In genomic region chr14:44919389-44919788, GRCm38 (mm10) we compare ENCODE assay signal across 29 mouse cellular contexts.
DNase-seq lines count a peak whose midpoint lies in the region; ATAC-seq and TF ChIP-seq lines count a peak whose summit lies in the region.
"Had no signal": no experiment of that assay in that cellular context is flagged by ENCODE, and none has a peak within 500 bp of the region (broad histone marks: within the 10 kb centered on the region; RNA-seq: fewer than 3 reads in every experiment).

No protein-coding gene starts in this region.

- TF ChIP-seq CTCF in intestine, postnatal 0 days (IDR thresholded peaks at IDR 0.05; ENCODE audit: low read depth), result no peak
- TF ChIP-seq CTCF in CH12.LX (conservative IDR thresholded peaks at IDR 0.05 in 1 of 2, IDR thresholded peaks at IDR 0.05 in 1 of 2; ENCODE audit: low read depth in 2 of 2, low read length in 2 of 2), result no peak

- ATAC-seq in intestine, embryonic 15.5 days, result 0 out of 2 replicates have a peak, but pooled peaks have one; percentile 23
- no peak for ATAC-seq in intestine, postnatal 0 days
- ATAC-seq in intestine, embryonic 16.5 days, result peak; percentile 62
- ATAC-seq: activated CD4-positive, CD25-positive, alpha-beta regulatory T cell, adult 4 months; CD4-positive, CD25-positive, alpha-beta regulatory T cell, adult 4 months; forebrain, embryonic 13.5 days; forebrain, embryonic 16.5 days; hindbrain, embryonic 16.5 days had no signal

- TF ChIP-seq EP300 in CH12.LX (IDR thresholded peaks at IDR 0.05; ENCODE audit: low read length), result 0 out of 2 replicates have a peak, but pooled peaks have one; percentile 18

- no peak for TF ChIP-seq POLR2A in CH12.LX (IDR thresholded peaks at IDR 0.05; ENCODE audit: low read depth, low read length)

- no peaks in the 10 kb centered on the region for H3K4me1 ChIP-seq in intestine, embryonic 15.5 days (replicated peaks)
- no peaks in the 10 kb centered on the region for H3K4me1 ChIP-seq in intestine, postnatal 0 days (replicated peaks; ENCODE audit: control insufficient read depth, insufficient read depth, low read length)
- peaks cover 0 to 10% of the 10 kb centered on the region in 2 experiments; a peak in 3 of 4 replicates for H3K4me1 ChIP-seq in CH12.LX (ENCODE audit: control insufficient read depth in 1 of 2, insufficient read depth in 2 of 2)
- no peaks in the 10 kb centered on the region for H3K4me1 ChIP-seq in intestine, embryonic 16.5 days (ENCODE audit: control insufficient read depth, insufficient read depth, low read length)
- H3K4me1 ChIP-seq: forebrain, embryonic 10.5 days; forebrain, embryonic 13.5 days; heart, embryonic 12.5 days; heart, embryonic 15.5 days; hindbrain, embryonic 10.5 days; hindbrain, embryonic 13.5 days had no signal

- in situ Hi-C loops in CH12.LX (cut with MboI; ENCODE audit: low pct_ligation_motif_present, low pct_unique_long_range_greater_than_20kb, low sequenced_read_pairs), result no loop called here

- dilution Hi-C loops in CH12.LX (cut with MboI; ENCODE audit: extremely low pct_ligation_motif_present, extremely low pct_unique_long_range_greater_than_20kb, low sequenced_read_pairs), result no loop called here

- H3K79me2 ChIP-seq in CH12.LX (replicated peaks; ENCODE audit: control insufficient read depth, extremely low read depth, insufficient read depth, poor library complexity, severe bottlenecking), result no peaks in the 10 kb centered on the region

- WGBS in intestine, embryonic 15.5 days, result 79% methylated on average over 3 of the region's 3 CpGs
- 48% methylated on average over 3 of the region's 3 CpGs for WGBS in intestine, postnatal 0 days
- 72% methylated on average over 3 of the region's 3 CpGs for WGBS in intestine, embryonic 16.5 days

- no peaks in the 10 kb centered on the region for H3K36me3 ChIP-seq in intestine, embryonic 15.5 days
- no peaks in the 10 kb centered on the region for H3K36me3 ChIP-seq in intestine, postnatal 0 days (ENCODE audit: control insufficient read depth, insufficient read depth)
- H3K36me3 ChIP-seq in CH12.LX (replicated peaks in 1 of 2; ENCODE audit: control insufficient read depth in 1 of 2, insufficient read depth in 1 of 2, low read length in 1 of 2), result no peaks in the 10 kb centered on the region
- no peaks in the 10 kb centered on the region for H3K36me3 ChIP-seq in intestine, embryonic 16.5 days (ENCODE audit: control insufficient read depth, insufficient read depth, low read length)
- no peaks in the 10 kb centered on the region for H3K36me3 ChIP-seq in splenic B cell, adult 2 months (ENCODE audit: control insufficient read depth, insufficient read depth, low read length, poor library complexity, severe bottlenecking)
- H3K36me3 ChIP-seq: forebrain, embryonic 10.5 days; heart, embryonic 12.5 days; heart, embryonic 15.5 days; hindbrain, embryonic 10.5 days; hindbrain, embryonic 13.5 days had no signal

- intact Hi-C loops in left cerebral cortex, postnatal 36 days (cut with DNase I), result no loop called here

- no peaks in the 10 kb centered on the region for H3K27me3 ChIP-seq in intestine, embryonic 15.5 days (replicated peaks)
- H3K27me3 ChIP-seq in intestine, postnatal 0 days (replicated peaks; ENCODE audit: control insufficient read depth, insufficient read depth, low read length), result no peaks in the 10 kb centered on the region
- H3K27me3 ChIP-seq in CH12.LX (replicated peaks), result no peaks in the 10 kb centered on the region
- no peaks in the 10 kb centered on the region for H3K27me3 ChIP-seq in intestine, embryonic 16.5 days (replicated peaks; ENCODE audit: control insufficient read depth, insufficient read depth, low read length)
- no peaks in the 10 kb centered on the region for H3K27me3 ChIP-seq in splenic B cell, adult 2 months (ENCODE audit: control insufficient read depth, insufficient read depth, low read length, poor library complexity, severe bottlenecking)
- H3K27me3 ChIP-seq: forebrain, embryonic 13.5 days; heart, embryonic 12.5 days; heart, embryonic 15.5 days; hindbrain, embryonic 13.5 days had no signal

- DNase-seq in CH12.LX (ENCODE audit: extremely low read depth), result peak; percentile 33
- peak; percentile 2 for DNase-seq in splenic B cell, adult 2 months (ENCODE audit: low read depth, low spot score)
- DNase-seq in testis, postnatal 10 days (ENCODE audit: low spot score), result no peak
- no peak for DNase-seq in embryo, embryonic 11 days
- no peak for DNase-seq in left cerebral cortex, postnatal 36 days (ENCODE audit: low spot score in 2 of 2)
- DNase-seq: adrenal gland, adult 8-10 months; adrenal gland, postnatal 25 days; cerebellum, adult 11-12 months; cerebellum, adult 8-10 months; cerebellum, postnatal 10 days; cerebellum, postnatal 36 days; gastrocnemius, adult 2 months; gastrocnemius, postnatal 14 days; heart, adult 18-20 months; heart, postnatal 10 days; heart, postnatal 36 days had no signal

- H3K4me3 ChIP-seq in intestine, embryonic 15.5 days (replicated peaks), result no peak overlapping the region
- no peak overlapping the region for H3K4me3 ChIP-seq in intestine, postnatal 0 days (ENCODE audit: low read depth, low read length)
- H3K4me3 ChIP-seq in CH12.LX (replicated peaks in 1 of 3; ENCODE audit: low read depth in 2 of 3, low read length in 2 of 3, poor library complexity in 1 of 3), result no peak overlapping the region
- H3K4me3 ChIP-seq in intestine, embryonic 16.5 days (ENCODE audit: low read length), result no peak overlapping the region
- H3K4me3 ChIP-seq: forebrain, embryonic 10.5 days; forebrain, embryonic 13.5 days; gastrocnemius, adult 2 months; heart, embryonic 12.5 days; heart, embryonic 15.5 days; hindbrain, embryonic 10.5 days; hindbrain, embryonic 13.5 days had no signal

- no peak overlapping the region for H3K27ac ChIP-seq in intestine, embryonic 15.5 days
- no peak overlapping the region for H3K27ac ChIP-seq in intestine, postnatal 0 days (ENCODE audit: low read depth, low read length)
- H3K27ac ChIP-seq in CH12.LX (ENCODE audit: insufficient read depth, low read depth), result no peak overlapping the region
- no peak overlapping the region for H3K27ac ChIP-seq in intestine, embryonic 16.5 days (ENCODE audit: low read length)
- H3K27ac ChIP-seq: forebrain, embryonic 10.5 days; forebrain, embryonic 13.5 days; gastrocnemius, adult 2 months; heart, embryonic 15.5 days; hindbrain, embryonic 10.5 days; hindbrain, embryonic 13.5 days had no signal

- no peak overlapping the region for H3K9ac ChIP-seq in intestine, embryonic 15.5 days
- H3K9ac ChIP-seq in intestine, postnatal 0 days (ENCODE audit: low read depth, low read length), result no peak overlapping the region
- H3K9ac ChIP-seq in CH12.LX (ENCODE audit: insufficient read depth, low read depth), result no peak overlapping the region
- no peak overlapping the region for H3K9ac ChIP-seq in intestine, embryonic 16.5 days (ENCODE audit: low read depth, low read length)
- H3K9ac ChIP-seq: forebrain, embryonic 13.5 days; heart, embryonic 12.5 days; heart, embryonic 15.5 days; hindbrain, embryonic 13.5 days had no signal

- no peak for TF ChIP-seq RAD21 in CH12.LX (IDR thresholded peaks at IDR 0.05; ENCODE audit: low read depth, low read length)

- H3K9me3 ChIP-seq in intestine, embryonic 15.5 days, result no peaks in the 10 kb centered on the region
- no peaks in the 10 kb centered on the region for H3K9me3 ChIP-seq in intestine, postnatal 0 days (ENCODE audit: control insufficient read depth)
- no peaks in the 10 kb centered on the region for H3K9me3 ChIP-seq in CH12.LX (replicated peaks; ENCODE audit: low read length)
- no peaks in the 10 kb centered on the region for H3K9me3 ChIP-seq in intestine, embryonic 16.5 days (ENCODE audit: control insufficient read depth, low read length)
- H3K9me3 ChIP-seq: forebrain, embryonic 10.5 days; forebrain, embryonic 13.5 days; heart, embryonic 12.5 days; heart, embryonic 15.5 days; hindbrain, embryonic 10.5 days; hindbrain, embryonic 13.5 days had no signal

- no peak overlapping the region for H3K4me2 ChIP-seq in intestine, embryonic 15.5 days (replicated peaks)
- H3K4me2 ChIP-seq in intestine, postnatal 0 days (replicated peaks; ENCODE audit: low read depth), result no peak overlapping the region
- H3K4me2 ChIP-seq in CH12.LX (ENCODE audit: insufficient read depth, low read depth, poor library complexity, severe bottlenecking), result no peak overlapping the region
- no peak overlapping the region for H3K4me2 ChIP-seq in intestine, embryonic 16.5 days (ENCODE audit: low read depth, low read length)
- H3K4me2 ChIP-seq: forebrain, embryonic 13.5 days; heart, embryonic 12.5 days; heart, embryonic 15.5 days; hindbrain, embryonic 13.5 days had no signal

TF ChIP-seq in CH12.LX, 34 proteins besides CTCF, POLR2A, EP300 and RAD21:
- TF ChIP-seq E2F4 (IDR thresholded peaks at IDR 0.05; ENCODE audit: insufficient replicate concordance, low read depth, low read length), result no peak
- no peak for TF ChIP-seq KAT2A (IDR thresholded peaks at IDR 0.05; ENCODE audit: insufficient replicate concordance, low read length)
- no peak for TF ChIP-seq CHD1 (IDR thresholded peaks at IDR 0.05; ENCODE audit: low read depth, low read length)
- no peak for TF ChIP-seq ELF1 (IDR thresholded peaks at IDR 0.05; ENCODE audit: low read depth, low read length)
- TF ChIP-seq MEF2A (IDR thresholded peaks at IDR 0.05; ENCODE audit: borderline replicate concordance, low read depth, low read length), result no peak
- no peak for TF ChIP-seq MAX (IDR thresholded peaks at IDR 0.05; ENCODE audit: low read length)
- no peak for TF ChIP-seq IRF4 (IDR thresholded peaks at IDR 0.05; ENCODE audit: low read depth, low read length)
- no peak for TF ChIP-seq ZMIZ1 (IDR thresholded peaks at IDR 0.05; ENCODE audit: low read depth, low read length)
- TF ChIP-seq NELFE (IDR thresholded peaks at IDR 0.05; ENCODE audit: low read depth, low read length), result no peak
- no peak for TF ChIP-seq ETS1 (conservative IDR thresholded peaks at IDR 0.05; ENCODE audit: low read depth, low read length)
- no peak for TF ChIP-seq TCF12 (IDR thresholded peaks at IDR 0.05; ENCODE audit: low read depth, low read length)
- TF ChIP-seq SMC3 (IDR thresholded peaks at IDR 0.05; ENCODE audit: low read depth, low read length), result no peak
- no peak for TF ChIP-seq USF2 (conservative IDR thresholded peaks at IDR 0.05; ENCODE audit: low read depth, low read length)
- TF ChIP-seq TBP (conservative IDR thresholded peaks at IDR 0.05; ENCODE audit: low read depth, low read length), result no peak
- TF ChIP-seq ZKSCAN1 (IDR thresholded peaks at IDR 0.05; ENCODE audit: borderline replicate concordance, low read depth, low read length), result no peak
- TF ChIP-seq MAFK (IDR thresholded peaks at IDR 0.05; ENCODE audit: insufficient replicate concordance, low read length), result no peak
- no peak for TF ChIP-seq NRF1 (IDR thresholded peaks at IDR 0.05; ENCODE audit: low read depth, low read length)

Comparison
In these comparisons a context has a peak if more than half of its experiments do, and no peak if none do; other contexts are left out.
1. DNase-seq: peak in CH12.LX (single experiment) and splenic B cell, adult 2 months (single experiment); none in testis, postnatal 10 days (single experiment), embryo, embryonic 11 days (single experiment) and left cerebral cortex, postnatal 36 days (0 of 2).